Mouse (Mus musculus) hindbrain, embryonic 16.5 days (tissue): ENCODE data around the gene Muc13. TPM values are rescaled to one million over a fixed set of nuclear protein-coding genes. Genes with fewer than 3 reads are reported as not detected.

Experiments used
- ATAC-seq: fragments of 200-750 bp; cut with Nextera tagmentation; 2 replicates; pipeline ENCODE4 v1.8.0; 2017; ENCODE audit warnings: moderate TSS enrichment, moderate library complexity
- H3K27ac ChIP-seq: fragments of 300-500 bp; sonication (generic); 2 replicates; pipeline ENCODE4 v1.5.1; 2014; ENCODE audit warnings: low read depth, mild to moderate bottlenecking, control low read depth, low read length, moderate library complexity
- H3K27me3 ChIP-seq: fragments of 300-500 bp; sonication (generic); replicated peaks from 2 replicates; pipeline ENCODE4 v1.6.1; 2014; ENCODE audit warnings: low read length; ENCODE audit not compliant: control insufficient read depth, insufficient read depth
- H3K36me3 ChIP-seq: fragments of 300-500 bp; sonication (generic); 2 replicates; pipeline ENCODE4 v1.6.1; 2014; ENCODE audit warnings: mild to moderate bottlenecking, low read length, moderate library complexity, mixed read lengths; ENCODE audit not compliant: control insufficient read depth, insufficient read depth
- H3K4me1 ChIP-seq: fragments of 300-500 bp; sonication (generic); 2 replicates; pipeline ENCODE4 v1.6.1; 2014; ENCODE audit warnings: low read depth, low read length; ENCODE audit not compliant: control insufficient read depth, insufficient read depth
- H3K4me2 ChIP-seq: fragments of 300-500 bp; sonication (generic); 2 replicates; pipeline ENCODE4 v1.6.1; 2014; ENCODE audit warnings: mild to moderate bottlenecking, low read length, control low read depth, moderate library complexity
- H3K4me3 ChIP-seq: fragments of 300-500 bp; sonication (generic); 2 replicates; pipeline ENCODE4 v1.5.1; 2014; ENCODE audit warnings: mild to moderate bottlenecking, low read length, control low read depth, moderate library complexity
- H3K9ac ChIP-seq: fragments of 300-500 bp; sonication (generic); 2 replicates; pipeline ENCODE4 v1.6.1; 2014; ENCODE audit warnings: low read depth, mild to moderate bottlenecking, control low read depth, low read length, moderate library complexity
- H3K9me3 ChIP-seq: fragments of 300-500 bp; sonication (generic); 2 replicates; pipeline ENCODE4 v1.6.1; 2014; ENCODE audit warnings: mild to moderate bottlenecking, low read length, moderate library complexity; ENCODE audit not compliant: control insufficient read depth
- WGBS: fragments of 180-500 bp; shearing (Covaris S2); extraction: QIAGEN DNeasy Blood & Tissue Kit; methylation state at CpG from one replicate; pipeline ENCODE4 v1.1.7; 2014; 5-methylcytosine and 5-hydroxymethylcytosine counted together
- polyA plus RNA-seq: library from polyadenylated mRNA; unstranded; fragments of >200 nt; fragmentation: Nextera tagmentation; extraction: Ambion mirVana; gene quantifications from 2 replicates; pipeline ENCODE4 v1.2.1, GENCODE M21; 2015

The Muc13 gene
- polyA plus RNA-seq, 1 experiment from 2014 or later = not detected

GRCm38 (mm10) chr16:33752904-33753578, 40.8 kb upstream of the Muc13 start:
- Histone ChIP-seq H3K4me3 (no peak overlapping the region), H3K27me3 (no peaks in the 10 kb centered on the region), H3K4me2 (no peak overlapping the region), H3K27ac (no peak overlapping the region), H3K36me3 (no peaks in the 10 kb centered on the region), H3K4me1 (no peaks in the 10 kb centered on the region), H3K9ac (no peak overlapping the region), H3K9me3 (no peaks in the 10 kb centered on the region)
- WGBS = 83% methylated on average over 8 of the region's 8 CpGs
- ATAC-seq = no peak

GRCm38 (mm10) chr16:33755293-33755692, 38.5 kb upstream of the Muc13 start:
- no peak for ATAC-seq
- no peaks in the 10 kb centered on the region for H3K27me3 ChIP-seq
- H3K36me3 ChIP-seq = no peaks in the 10 kb centered on the region
- no peak overlapping the region for H3K4me2 ChIP-seq
- WGBS = 74% methylated on average over 8 of the region's 8 CpGs
- no peak overlapping the region for H3K27ac ChIP-seq
- no peaks in the 10 kb centered on the region for H3K4me1 ChIP-seq
- H3K9me3 ChIP-seq = no peaks in the 10 kb centered on the region
- no peak overlapping the region for H3K9ac ChIP-seq
- H3K4me3 ChIP-seq = no peak overlapping the region

GRCm38 (mm10) chr16:33755961-33756360, 37.9 kb upstream of the Muc13 start:
- Histone ChIP-seq H3K4me2 (no peak overlapping the region; the same call in 1 of the 2 replicates), H3K27me3 (no peaks in the 10 kb centered on the region), H3K4me1 (no peaks in the 10 kb centered on the region), H3K9me3 (no peaks in the 10 kb centered on the region), H3K4me3 (no peak overlapping the region), H3K36me3 (no peaks in the 10 kb centered on the region), H3K9ac (no peak overlapping the region), H3K27ac (no peak overlapping the region)
- 62% methylated on average over 16 of the region's 16 CpGs for WGBS
- no peak for ATAC-seq

GRCm38 (mm10) chr16:33756396-33756795, 37.4 kb upstream of the Muc13 start:
- Histone ChIP-seq H3K27me3 (no peaks in the 10 kb centered on the region), H3K4me1 (no peaks in the 10 kb centered on the region), H3K36me3 (no peaks in the 10 kb centered on the region), H3K4me2 (no peak overlapping the region), H3K9ac (no peak overlapping the region), H3K27ac (no peak overlapping the region), H3K4me3 (no peak overlapping the region), H3K9me3 (no peaks in the 10 kb centered on the region)
- WGBS = 64% methylated on average over 6 of the region's 6 CpGs
- ATAC-seq = no peak

GRCm38 (mm10) chr16:33759207-33759606, 34.6 kb upstream of the Muc13 start:
- WGBS = 97% methylated on average over 7 of the region's 7 CpGs
- H3K36me3 ChIP-seq = no peaks in the 10 kb centered on the region
- no peak overlapping the region for H3K4me2 ChIP-seq
- no peak for ATAC-seq
- no peaks in the 10 kb centered on the region for H3K4me1 ChIP-seq
- H3K9ac ChIP-seq = no peak overlapping the region
- H3K9me3 ChIP-seq = no peaks in the 10 kb centered on the region
- H3K27ac ChIP-seq = no peak overlapping the region
- no peak overlapping the region for H3K4me3 ChIP-seq
- H3K27me3 ChIP-seq = no peaks in the 10 kb centered on the region

GRCm38 (mm10) chr16:33760542-33760941, 33.3 kb upstream of the Muc13 start:
- WGBS = 39% methylated on average over 5 of the region's 5 CpGs
- Histone ChIP-seq H3K9me3 (no peaks in the 10 kb centered on the region), H3K4me3 (no peak overlapping the region), H3K27me3 (no peaks in the 10 kb centered on the region), H3K4me2 (peak overlapping the region; percentile 31), H3K4me1 (no peaks in the 10 kb centered on the region), H3K9ac (no peak overlapping the region), H3K36me3 (no peaks in the 10 kb centered on the region), H3K27ac (no peak overlapping the region)
- no peak for ATAC-seq

- Histone ChIP-seq H3K36me3 (no peaks in the 10 kb centered on the region), H3K9ac (no peak overlapping the region), H3K27me3 (no peaks in the 10 kb centered on the region), H3K4me1 (no peaks in the 10 kb centered on the region), H3K4me2 (peak overlapping the region; percentile 31), H3K9me3 (no peaks in the 10 kb centered on the region), H3K4me3 (no peak overlapping the region), H3K27ac (no peak overlapping the region)
- 51% methylated on average over 11 of the region's 11 CpGs for WGBS
- ATAC-seq = no peak
These were observed 32.8 kb upstream of the Muc13 start for GRCm38 (mm10) chr16:33760996-33761395.

- no peak overlapping the region for H3K4me3 ChIP-seq
- no peaks in the 10 kb centered on the region for H3K9me3 ChIP-seq
- no peaks in the 10 kb centered on the region for H3K27me3 ChIP-seq
- WGBS = 30% methylated on average over 12 of the region's 12 CpGs
- peak; percentile 81 for ATAC-seq
- no peaks in the 10 kb centered on the region for H3K36me3 ChIP-seq
- no peak overlapping the region for H3K9ac ChIP-seq
- H3K4me2 ChIP-seq = peak overlapping the region; percentile 30
- H3K27ac ChIP-seq = no peak overlapping the region
- no peaks in the 10 kb centered on the region for H3K4me1 ChIP-seq
These were observed 29.2 kb upstream of the Muc13 start for GRCm38 (mm10) chr16:33764501-33765193.

- no peak overlapping the region for H3K4me2 ChIP-seq
- no peaks in the 10 kb centered on the region for H3K9me3 ChIP-seq
- H3K36me3 ChIP-seq = no peaks in the 10 kb centered on the region
- WGBS = 98% methylated on average over 2 of the region's 2 CpGs
- H3K4me3 ChIP-seq = no peak overlapping the region
- no peaks in the 10 kb centered on the region for H3K4me1 ChIP-seq
- ATAC-seq = no peak
- no peak overlapping the region for H3K9ac ChIP-seq
- no peak overlapping the region for H3K27ac ChIP-seq
- H3K27me3 ChIP-seq = no peaks in the 10 kb centered on the region
These were observed 28.4 kb upstream of the Muc13 start for GRCm38 (mm10) chr16:33765477-33765876.
